Mouse (Mus musculus): ENCODE measurements around the gene C1qbp. TPM values are rescaled to one million over a fixed set of nuclear protein-coding genes. Genes with fewer than 3 reads are reported as not detected.

Gene C1qbp
- total RNA-seq, 2 experiments from 2014 or later, result 233 to 253 TPM

DNA sequence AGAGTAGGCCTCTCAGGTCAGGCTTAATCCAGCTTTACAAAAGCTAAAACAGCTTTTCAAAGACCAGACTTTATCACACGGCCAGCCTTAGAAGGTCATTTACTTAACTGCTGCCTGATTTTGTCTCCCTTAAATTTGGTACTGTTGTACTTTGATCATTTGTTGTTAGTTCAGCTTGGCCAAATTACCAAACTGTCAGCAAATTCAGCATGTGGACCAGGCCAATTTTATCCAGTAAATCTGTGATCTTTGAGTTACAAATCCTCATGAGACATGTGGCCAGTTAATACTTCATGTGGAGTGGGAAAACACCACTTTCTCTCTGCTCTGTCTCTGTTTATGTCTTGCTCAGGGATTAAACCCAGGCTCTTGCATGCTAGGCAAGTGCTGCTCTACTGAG, 10.2 kb downstream of the C1qbp start:
- no peak for DNase-seq

- no peak for DNase-seq
Measured at GRCm38 (mm10) chr11:70970560-70971540, 12.0 kb downstream of the C1qbp start.

- DNase-seq, result peak; percentile 94
Measured at GRCm38 (mm10) chr11:70969821-70970559, 12.8 kb downstream of the C1qbp start, which contains the start of the genes Nup88 and Rpain. Nup88 (minus strand) TSS chr11:70969973. Rpain (plus strand) TSS chr11:70970213.

- no peak for DNase-seq
Measured at GRCm38 (mm10) chr11:70969271-70969794, 13.5 kb downstream of the C1qbp start.

GRCm38 (mm10) chr11:70964222-70964907, 18.5 kb downstream of the C1qbp start:
- no peak for DNase-seq

GRCm38 (mm10) chr11:70960786-70961554, 21.9 kb downstream of the C1qbp start:
- no peak for DNase-seq

GRCm38 (mm10) chr11:70954711-70955110, 28.1 kb downstream of the C1qbp start:
- no peak for DNase-seq

DNA sequence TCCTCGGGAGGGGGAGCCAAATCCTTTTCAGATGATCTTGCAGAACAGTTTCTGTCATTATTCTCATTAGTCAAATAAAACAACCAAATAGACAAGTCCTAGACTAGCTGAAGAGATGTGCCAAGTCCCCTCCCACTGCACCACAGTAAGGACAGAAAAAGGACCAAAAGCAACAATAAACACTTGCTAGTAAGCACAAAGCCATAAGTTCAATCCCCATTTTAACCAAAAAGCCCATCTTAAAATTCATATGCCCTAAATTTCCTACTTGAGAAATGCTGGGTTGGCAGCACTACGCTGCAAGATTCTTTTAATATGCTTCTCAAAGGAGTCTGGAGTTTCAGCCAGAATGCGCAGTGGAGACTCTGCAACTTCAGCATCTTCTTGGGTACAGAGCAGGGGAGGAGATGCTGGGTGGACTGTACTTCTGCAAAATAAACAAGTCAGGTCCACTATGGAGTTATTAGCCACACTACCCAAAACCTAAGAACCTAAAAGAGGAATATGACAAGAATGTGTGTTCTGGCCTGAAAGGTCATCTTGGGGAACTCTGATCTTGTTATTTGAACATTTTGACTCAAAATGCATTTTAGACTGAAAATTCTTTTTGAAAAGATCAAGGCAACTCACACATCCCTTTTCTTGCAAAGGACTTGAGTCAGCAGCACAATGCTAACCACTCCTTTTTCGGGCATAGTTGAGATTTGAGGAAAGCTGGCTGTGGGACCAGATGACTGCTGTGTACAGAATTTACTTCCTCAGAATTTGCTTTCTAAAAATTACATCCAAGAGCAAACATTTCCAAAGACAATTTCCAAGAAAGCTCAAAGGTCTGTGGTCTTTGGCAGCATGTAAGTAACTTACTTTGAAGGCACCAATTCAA, 37.6 kb downstream of the C1qbp start:
- no peak for DNase-seq

- DNase-seq, result no peak
Measured at GRCm38 (mm10) chr11:70943651-70944050, 39.2 kb downstream of the C1qbp start.

GRCm38 (mm10) chr11:70942596-70942995, 40.2 kb downstream of the C1qbp start:
- DNase-seq, result no peak

GRCm38 (mm10) chr11:70935316-70935715, 47.5 kb downstream of the C1qbp start:
- no peak for DNase-seq

DNA sequence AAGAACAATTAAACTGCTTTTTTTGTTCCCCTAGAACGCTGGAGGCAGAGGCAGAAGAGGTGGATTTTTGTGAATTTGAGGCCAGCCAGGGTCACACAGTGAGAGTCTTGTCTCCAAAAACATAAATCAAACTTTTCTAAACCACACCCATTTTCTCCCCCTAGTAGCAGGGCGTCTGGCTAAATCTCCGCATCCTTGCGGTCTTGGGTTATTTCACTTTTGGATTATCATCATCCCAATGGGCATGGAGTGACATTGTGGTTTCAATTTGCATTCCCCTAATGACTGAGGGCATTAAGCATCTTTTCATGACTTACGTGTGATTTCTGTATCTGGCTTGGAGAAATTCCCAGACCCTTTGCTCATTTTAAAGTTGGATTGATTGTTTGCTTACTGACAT, 51.4 kb downstream of the C1qbp start:
- DNase-seq, result no peak

Other genes starting within 250 kb of the C1qbp start
- 10 to 100 TPM; 11.8 to 12.1 TPM for gene Zfp3, start 218.8 kb downstream of the C1qbp start, total RNA-seq (2021)
- gene Scimp, start 170.4 kb downstream of the C1qbp start, total RNA-seq (2021), result not detected
- gene Rabep1, start 138.2 kb downstream of the C1qbp start, total RNA-seq (2021), result 10 to 100 TPM; 34.7 to 38.0 TPM
- gene Nup88, start 13.1 kb downstream of the C1qbp start, total RNA-seq (2021), result 10 to 100 TPM; 70.1 to 72.2 TPM
- 10 to 100 TPM; 15.0 to 18.5 TPM for gene Rpain, start 12.8 kb downstream of the C1qbp start, total RNA-seq (2021)
- 10 to 100 TPM; 15.0 to 16.9 TPM for gene Dhx33, start 21.4 kb upstream of the C1qbp start, total RNA-seq (2021)
- 10 to 100 TPM; 15.2 to 15.3 TPM for gene Mis12, start 36.6 kb upstream of the C1qbp start, total RNA-seq (2021)
- gene Derl2, start 36.8 kb upstream of the C1qbp start, total RNA-seq (2021), result 10 to 100 TPM; 22.2 to 24.9 TPM
- 1 to 10 TPM; 5.2 to 5.6 TPM for gene 6330403K07Rik, start 50.5 kb upstream of the C1qbp start, total RNA-seq (2021)
- under 1 TPM; 0.29 to 0.36 TPM for gene Nlrp1a, start 161.7 kb upstream of the C1qbp start, total RNA-seq (2021)
- under 1 TPM in 1 of 2 experiments, not detected in 1; 0.11 TPM for gene Nlrp1b, start 247.7 kb upstream of the C1qbp start, total RNA-seq (2021)

Measured in heart, postnatal 4 days (tissue).